Mouse (Mus musculus) heart, embryonic 16.5 days (tissue): Measurements from ENCODE around the gene Gm37240. TPM values are rescaled to one million over a fixed set of nuclear protein-coding genes. Genes with fewer than 3 reads are reported as not detected.

Experiments used
- ATAC-seq: fragments of 200-750 bp; cut with Nextera tagmentation; replicated peaks from 2 replicates; pipeline ENCODE4 v1.8.0; 2017; ENCODE audit warnings: moderate number of reproducible peaks; ENCODE audit not compliant: insufficient read depth, low FRiP score; ENCODE audit errors: extremely low read depth
- H3K27ac ChIP-seq: fragments of 300-500 bp; sonication (generic); 2 replicates; pipeline ENCODE4 v1.5.1; 2014; ENCODE audit warnings: mild to moderate bottlenecking, low read length, control low read depth, moderate library complexity
- H3K27me3 ChIP-seq: fragments of 300-500 bp; sonication (generic); 2 replicates; pipeline ENCODE4 v1.6.1; 2014; ENCODE audit warnings: low read length, mixed read lengths; ENCODE audit not compliant: control insufficient read depth, insufficient read depth
- H3K36me3 ChIP-seq: fragments of 300-500 bp; sonication (generic); 2 replicates; pipeline ENCODE4 v1.6.1; 2014; ENCODE audit not compliant: control insufficient read depth, insufficient read depth
- H3K4me1 ChIP-seq: fragments of 300-500 bp; sonication (generic); 2 replicates; pipeline ENCODE4 v1.6.1; 2014; ENCODE audit warnings: low read length, mixed read lengths; ENCODE audit not compliant: control insufficient read depth, insufficient read depth
- H3K4me2 ChIP-seq: fragments of 300-500 bp; sonication (generic); 2 replicates; pipeline ENCODE4 v1.6.1; 2014; ENCODE audit warnings: low read depth, mild to moderate bottlenecking, control low read depth, low read length
- H3K4me3 ChIP-seq: fragments of 300-500 bp; sonication (generic); 2 replicates; pipeline ENCODE4 v1.5.1; 2014; ENCODE audit warnings: mild to moderate bottlenecking, control low read depth, low read length
- H3K9ac ChIP-seq: fragments of 300-500 bp; sonication (generic); 2 replicates; pipeline ENCODE4 v1.6.1; 2014; ENCODE audit warnings: low read length, control low read depth
- H3K9me3 ChIP-seq: fragments of 300-500 bp; sonication (generic); replicated peaks from 2 replicates; pipeline ENCODE4 v1.6.1; 2016; ENCODE audit warnings: low read length; ENCODE audit not compliant: control insufficient read depth
- WGBS: fragments of 180-500 bp; shearing (Covaris S2); extraction: QIAGEN DNeasy Blood & Tissue Kit; methylation state at CpG from one replicate; pipeline ENCODE4 v1.1.7; 2014; 5-methylcytosine and 5-hydroxymethylcytosine counted together
- polyA plus RNA-seq: library from polyadenylated mRNA; unstranded; fragments of >200 nt; fragmentation: Nextera tagmentation; extraction: Ambion mirVana; gene quantifications from 2 replicates; pipeline ENCODE4 v1.2.1, GENCODE M21; 2015

Gm37240 gene
- polyA plus RNA-seq, 1 experiment from 2014 or later: 18.4 TPM

GRCm38 (mm10) chr3:84687488-84687846, 1199.9 kb downstream of the Gm37240 start:
- Histone ChIP-seq H3K36me3 (no peaks in the 10 kb centered on the region), H3K27me3 (no peaks in the 10 kb centered on the region), H3K27ac (no peak overlapping the region), H3K9me3 (no peaks in the 10 kb centered on the region), H3K9ac (no peak overlapping the region), H3K4me2 (no peak overlapping the region), H3K4me3 (no peak overlapping the region), H3K4me1 (no peaks in the 10 kb centered on the region)
- ATAC-seq: no peak
- WGBS: 66% methylated on average over 2 of the region's 2 CpGs

DNA sequence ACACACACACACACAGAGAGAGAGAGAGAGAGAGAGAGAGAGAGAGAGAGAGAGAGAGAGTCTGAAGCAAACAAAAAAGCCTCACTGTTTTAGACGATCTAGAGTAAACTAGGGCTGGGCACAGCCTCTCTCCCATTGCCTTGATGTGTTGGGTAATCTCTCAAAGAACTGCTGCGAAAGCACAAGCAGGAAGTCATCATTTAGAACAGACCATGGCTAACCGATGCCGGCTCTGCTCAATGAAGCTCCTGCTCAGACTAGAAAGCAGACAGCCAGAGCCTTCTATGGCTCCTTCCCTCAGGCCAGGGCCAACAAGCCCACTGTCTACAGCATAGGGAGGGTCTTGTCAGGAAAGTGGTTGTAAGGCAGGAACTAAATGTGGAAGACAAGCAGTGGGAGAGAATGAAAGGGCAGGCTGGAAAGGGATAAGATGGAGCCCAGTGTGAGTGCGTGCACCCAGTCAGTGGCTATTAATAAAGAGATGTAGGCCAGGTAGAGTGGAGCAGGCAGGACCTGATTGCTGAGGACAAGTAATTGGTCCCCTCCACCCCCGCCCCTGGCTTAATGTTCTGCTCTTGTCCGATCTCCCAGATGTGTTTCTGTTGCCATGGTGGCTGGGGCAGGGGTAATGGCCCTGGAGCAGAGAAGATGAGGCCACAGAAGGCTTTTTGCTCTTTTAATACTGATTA, 1200.4 kb downstream of the Gm37240 start:
- no peak for ATAC-seq
- WGBS: 73% methylated on average over 7 of the region's 7 CpGs
- Histone ChIP-seq H3K27ac (no peak overlapping the region), H3K9ac (no peak overlapping the region), H3K4me1 (no peaks in the 10 kb centered on the region), H3K36me3 (no peaks in the 10 kb centered on the region), H3K4me3 (no peak overlapping the region), H3K9me3 (no peaks in the 10 kb centered on the region), H3K27me3 (no peaks in the 10 kb centered on the region), H3K4me2 (no peak overlapping the region)

- Histone ChIP-seq H3K36me3 (no peaks in the 10 kb centered on the region), H3K9me3 (no peaks in the 10 kb centered on the region), H3K4me2 (no peak overlapping the region), H3K4me1 (no peaks in the 10 kb centered on the region), H3K9ac (no peak overlapping the region), H3K4me3 (no peak overlapping the region), H3K27ac (no peak overlapping the region), H3K27me3 (no peaks in the 10 kb centered on the region)
- WGBS: 92% methylated on average over 2 of the region's 2 CpGs
- no peak for ATAC-seq
Measured at GRCm38 (mm10) chr3:84686294-84686672, 1201.0 kb downstream of the Gm37240 start.

- Histone ChIP-seq H3K27me3 (no peaks in the 10 kb centered on the region), H3K4me1 (no peaks in the 10 kb centered on the region), H3K4me2 (no peak overlapping the region), H3K9me3 (no peaks in the 10 kb centered on the region), H3K36me3 (no peaks in the 10 kb centered on the region), H3K4me3 (no peak overlapping the region), H3K9ac (no peak overlapping the region), H3K27ac (no peak overlapping the region)
- ATAC-seq: no peak
- WGBS: 69% methylated on average over 8 of the region's 8 CpGs
Measured at GRCm38 (mm10) chr3:84685662-84686293, 1201.5 kb downstream of the Gm37240 start.

- 81% methylated on average over 6 of the region's 6 CpGs for WGBS
- H3K9me3 ChIP-seq: no peaks in the 10 kb centered on the region
- no peak for ATAC-seq
Measured at GRCm38 (mm10) chr3:84683788-84684187, 1203.5 kb downstream of the Gm37240 start.

GRCm38 (mm10) chr3:84681699-84682098, 1205.6 kb downstream of the Gm37240 start:
- no peaks in the 10 kb centered on the region for H3K9me3 ChIP-seq
- H3K4me1 ChIP-seq: no peaks in the 10 kb centered on the region
- H3K27me3 ChIP-seq: no peaks in the 10 kb centered on the region
- H3K36me3 ChIP-seq: no peaks in the 10 kb centered on the region
- H3K4me3 ChIP-seq: no peak overlapping the region
- WGBS: 64% methylated on average over 8 of the region's 8 CpGs
- no peak overlapping the region for H3K9ac ChIP-seq
- no peak overlapping the region for H3K4me2 ChIP-seq
- H3K27ac ChIP-seq: no peak overlapping the region
- no peak for ATAC-seq

More at GRCm38 (mm10) chr3:84683788-84684187, 1203.5 kb downstream of the Gm37240 start:
- Histone ChIP-seq H3K36me3 (no peaks in the 10 kb centered on the region), H3K4me2 (no peak overlapping the region), H3K4me3 (no peak overlapping the region), H3K9ac (no peak overlapping the region), H3K27ac (no peak overlapping the region), H3K27me3 (no peaks in the 10 kb centered on the region), H3K4me1 (no peaks in the 10 kb centered on the region)

GRCm38 (mm10) chr3:84680062-84680461, 1207.3 kb downstream of the Gm37240 start:
- WGBS: 85% methylated on average over 7 of the region's 7 CpGs
- H3K4me2 ChIP-seq: no peak overlapping the region
- no peak for ATAC-seq

GRCm38 (mm10) chr3:84679542-84679941, 1207.8 kb downstream of the Gm37240 start:
- Histone ChIP-seq H3K36me3 (no peaks in the 10 kb centered on the region), H3K9ac (no peak overlapping the region), H3K27ac (no peak overlapping the region), H3K4me3 (no peak overlapping the region), H3K4me1 (no peaks in the 10 kb centered on the region), H3K4me2 (no peak overlapping the region), H3K27me3 (no peaks in the 10 kb centered on the region), H3K9me3 (no peaks in the 10 kb centered on the region)
- no peak for ATAC-seq
- 85% methylated on average over 8 of the region's 8 CpGs for WGBS

More at GRCm38 (mm10) chr3:84680062-84680461, 1207.3 kb downstream of the Gm37240 start:
- Histone ChIP-seq H3K9me3 (no peaks in the 10 kb centered on the region), H3K9ac (no peak overlapping the region), H3K27ac (no peak overlapping the region), H3K27me3 (no peaks in the 10 kb centered on the region), H3K4me1 (no peaks in the 10 kb centered on the region), H3K4me3 (no peak overlapping the region), H3K36me3 (no peaks in the 10 kb centered on the region)

- no peak for ATAC-seq
- no peaks in the 10 kb centered on the region for H3K4me1 ChIP-seq
Measured at GRCm38 (mm10) chr3:84678891-84679290, 1208.4 kb downstream of the Gm37240 start.

More at GRCm38 (mm10) chr3:84678891-84679290, 1208.4 kb downstream of the Gm37240 start:
- H3K27ac ChIP-seq: no peak overlapping the region
- H3K4me3 ChIP-seq: no peak overlapping the region
- no peaks in the 10 kb centered on the region for H3K9me3 ChIP-seq
- no peak overlapping the region for H3K9ac ChIP-seq
- 74% methylated on average over 5 of the region's 5 CpGs for WGBS
- H3K4me2 ChIP-seq: no peak overlapping the region
- no peaks in the 10 kb centered on the region for H3K27me3 ChIP-seq
- no peaks in the 10 kb centered on the region for H3K36me3 ChIP-seq
